Mouse (Mus musculus) kidney, adult 2 months (tissue): ENCODE data around the gene Bcl2l1.

Experiments used
- CTCF ChIP-seq: fragments of 200-500 bp; conservative IDR thresholded peaks from 2 replicates; pipeline ENCODE4 v1.5.1; 2011; ENCODE audit warnings: low read depth, mild to moderate bottlenecking, control low read depth, low read length, moderate library complexity, mixed read lengths; ENCODE audit not compliant: insufficient read depth, insufficient read length
- POLR2A ChIP-seq: fragments of 200-500 bp; IDR thresholded peaks from one replicate; pipeline ENCODE4 v1.6.1; 2011; ENCODE audit warnings: low read depth, low read length, control low read depth

DNA sequence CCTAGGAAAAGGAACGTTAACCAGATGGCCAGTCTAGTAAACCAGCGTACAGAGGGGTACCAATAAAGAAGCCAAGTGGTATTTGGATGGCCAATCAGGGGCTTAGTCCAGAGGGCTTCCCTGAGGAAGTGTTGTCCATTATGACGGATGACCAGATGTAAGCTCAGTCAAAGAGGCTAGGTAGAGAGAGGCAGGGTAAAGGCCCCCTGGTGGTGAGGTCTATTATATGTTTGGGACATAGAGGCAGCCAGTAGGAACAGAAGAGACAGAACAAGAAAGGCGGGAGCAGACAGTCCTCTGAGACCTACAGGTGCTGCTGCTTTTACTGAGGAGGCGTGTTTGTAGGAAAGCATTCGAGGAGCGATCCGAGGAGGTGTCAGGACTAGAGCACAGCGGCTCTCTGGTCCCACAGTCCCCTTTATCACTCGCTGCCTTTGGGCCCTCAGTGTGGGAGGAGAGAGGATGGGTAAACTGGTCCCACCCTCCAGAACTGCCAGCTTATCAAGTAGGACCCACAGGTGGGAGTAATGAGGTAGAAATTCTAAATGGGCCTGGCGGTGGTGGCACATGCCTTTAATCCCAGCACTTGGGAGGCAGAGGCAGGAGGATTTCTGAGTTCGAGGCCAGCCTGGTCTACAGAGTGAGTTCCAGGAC lies 63.8 kb downstream of the Bcl2l1 start:
- TF ChIP-seq CTCF (peak; percentile 64), POLR2A (no peak)
